Mouse (Mus musculus) lung, postnatal 0 days (tissue): ENCODE measurements around the gene Rps3. TPM values are rescaled to one million over a fixed set of nuclear protein-coding genes. Genes with fewer than 3 reads are reported as not detected.
A peak's percentile ranks its signal among the peaks of the same experiment; 100 is the strongest.

Experiments used
- ATAC-seq: fragments of 200-750 bp; cut with Nextera tagmentation; 2 replicates; pipeline ENCODE4 v1.8.0; 2017; ENCODE audit warnings: moderate library complexity
- DNase-seq: peaks from one replicate; pipeline ENCODE4 v3.0.0-alpha.2; 2016; ENCODE audit warnings: low spot score
- H3K27ac ChIP-seq: fragments of 300-500 bp; sonication (generic); 2 replicates; pipeline ENCODE4 v1.5.1; 2014; ENCODE audit warnings: antibody characterized with exemption, mild to moderate bottlenecking, low read length, mixed read lengths
- H3K27me3 ChIP-seq: fragments of 300-500 bp; sonication (generic); replicated peaks from 2 replicates; pipeline ENCODE4 v1.6.1; 2014; ENCODE audit warnings: low read length, mixed read lengths; ENCODE audit not compliant: insufficient read depth
- H3K36me3 ChIP-seq: fragments of 300-500 bp; sonication (generic); 2 replicates; pipeline ENCODE4 v1.6.1; 2014; ENCODE audit warnings: low read length, mixed read lengths; ENCODE audit not compliant: insufficient read depth
- H3K4me1 ChIP-seq: fragments of 300-500 bp; sonication (generic); 2 replicates; pipeline ENCODE4 v1.6.1; 2014; ENCODE audit warnings: antibody characterized with exemption, low read depth, low read length, mixed read lengths; ENCODE audit not compliant: insufficient read depth
- H3K4me2 ChIP-seq: fragments of 300-500 bp; sonication (generic); replicated peaks from 2 replicates; pipeline ENCODE4 v1.6.1; 2014; ENCODE audit warnings: low read depth, mild to moderate bottlenecking, low read length, moderate library complexity, mixed read lengths
- H3K4me3 ChIP-seq: fragments of 300-500 bp; sonication (generic); 2 replicates; pipeline ENCODE4 v1.5.1; 2014; ENCODE audit warnings: low read depth, low read length
- H3K9ac ChIP-seq: fragments of 300-500 bp; sonication (generic); replicated peaks from 2 replicates; pipeline ENCODE4 v1.6.1; 2014; ENCODE audit warnings: low read depth, mild to moderate bottlenecking
- H3K9me3 ChIP-seq: fragments of 300-500 bp; sonication (generic); 2 replicates; pipeline ENCODE4 v1.6.1; 2016; ENCODE audit warnings: low read length, mixed read lengths
- CTCF ChIP-seq: IDR thresholded peaks from 2 replicates; pipeline ENCODE4 v1.5.1; 2016; ENCODE audit warnings: antibody characterized with exemption, mild to moderate bottlenecking
- EP300 ChIP-seq: IDR thresholded peaks from 2 replicates; pipeline ENCODE4 v1.6.1; 2016; ENCODE audit warnings: antibody characterized with exemption, mild to moderate bottlenecking, control low read depth
- WGBS: fragments of 180-500 bp; shearing (Covaris S2); extraction: QIAGEN DNeasy Blood & Tissue Kit; methylation state at CpG from one replicate; pipeline ENCODE4 v1.1.7; 2014; 5-methylcytosine and 5-hydroxymethylcytosine counted together
- polyA plus RNA-seq: library from polyadenylated mRNA; unstranded; fragments of >200 nt; fragmentation: Nextera tagmentation; extraction: Ambion mirVana; gene quantifications from 2 replicates; pipeline ENCODE4 v1.2.1, GENCODE M21; 2015

The Rps3 gene
- polyA plus RNA-seq, 1 experiment from 2014 or later, result 625 TPM

DNA sequence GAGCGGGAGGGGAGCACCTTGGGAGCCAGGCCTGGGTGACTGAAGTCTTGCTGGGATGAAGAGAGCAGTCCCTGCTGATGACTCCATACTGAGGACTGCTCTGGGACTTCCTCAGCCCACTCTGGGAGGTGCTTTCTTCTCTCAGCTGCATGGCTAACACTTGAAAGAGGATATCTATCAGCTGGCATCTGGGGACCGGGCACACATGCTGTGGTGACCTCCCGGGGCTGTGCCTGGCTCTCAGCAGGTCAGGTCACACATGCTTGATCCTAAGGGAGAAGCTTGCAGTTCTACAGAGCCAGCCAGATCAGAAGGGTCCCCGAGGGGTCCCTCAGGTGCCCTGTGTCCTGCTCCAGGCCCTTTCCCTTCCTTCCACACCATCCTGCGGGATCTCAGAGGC, 40.4 kb downstream of the Rps3 start:
- H3K4me1 ChIP-seq, result peaks cover 12% of the 10 kb centered on the region
- no peak overlapping the region for H3K4me3 ChIP-seq
- ATAC-seq, result no peak
- H3K9ac ChIP-seq, result no peak overlapping the region
- H3K27me3 ChIP-seq, result no peaks in the 10 kb centered on the region
- H3K36me3 ChIP-seq, result 0 out of 2 replicates have a peak, but pooled peaks cover 2% of the 10 kb centered on the region
- DNase-seq, result no peak
- H3K9me3 ChIP-seq, result no peaks in the 10 kb centered on the region
- H3K27ac ChIP-seq, result no peak overlapping the region
- H3K4me2 ChIP-seq, result no peak overlapping the region
- 61% methylated on average over 5 of the region's 5 CpGs for WGBS
- no peak for TF ChIP-seq EP300
- TF ChIP-seq CTCF, result no peak

DNA sequence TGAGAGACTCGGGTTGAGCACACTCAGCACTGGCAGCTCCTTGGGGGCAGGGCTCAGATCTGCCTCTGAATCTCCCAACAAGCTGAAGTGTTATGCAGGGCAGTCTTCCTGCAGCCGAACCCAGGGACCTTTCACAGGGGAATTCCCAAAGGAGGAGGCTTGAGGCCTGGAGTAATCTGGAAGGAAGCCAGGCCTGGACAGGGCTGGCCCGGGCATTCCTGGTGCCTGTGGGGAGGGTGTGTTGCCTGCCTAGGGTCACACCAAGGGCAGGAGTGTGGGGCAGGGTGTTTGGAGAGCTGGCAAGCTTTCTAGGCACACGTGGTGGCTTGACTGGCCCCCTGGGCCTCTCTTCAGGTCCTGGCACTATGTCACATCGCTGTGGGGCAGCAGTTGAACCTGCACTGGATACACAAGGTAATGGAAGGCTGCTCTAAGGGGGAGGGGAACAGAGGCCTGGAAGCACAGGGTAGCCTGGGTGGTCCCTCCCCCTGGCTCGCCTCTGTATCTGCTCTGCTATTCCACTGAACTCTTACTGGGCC, 41.9 kb downstream of the Rps3 start:
- peaks cover 12% of the 10 kb centered on the region for H3K4me1 ChIP-seq
- peak overlapping the region; percentile 6; the same call in 1 of the 2 replicates for H3K27ac ChIP-seq
- no peak overlapping the region for H3K9ac ChIP-seq
- H3K36me3 ChIP-seq, result no peaks in the 10 kb centered on the region
- DNase-seq (peak; percentile 93), ATAC-seq (peak; percentile 96)
- no peaks in the 10 kb centered on the region for H3K27me3 ChIP-seq
- H3K4me3 ChIP-seq, result no peak overlapping the region
- TF ChIP-seq EP300, result peak; percentile 53; the same call in 1 of the 2 replicates
- TF ChIP-seq CTCF, result no peak
- 6% methylated on average over 6 of the region's 6 CpGs for WGBS
- H3K4me2 ChIP-seq, result no peak overlapping the region
- H3K9me3 ChIP-seq, result no peaks in the 10 kb centered on the region

DNA sequence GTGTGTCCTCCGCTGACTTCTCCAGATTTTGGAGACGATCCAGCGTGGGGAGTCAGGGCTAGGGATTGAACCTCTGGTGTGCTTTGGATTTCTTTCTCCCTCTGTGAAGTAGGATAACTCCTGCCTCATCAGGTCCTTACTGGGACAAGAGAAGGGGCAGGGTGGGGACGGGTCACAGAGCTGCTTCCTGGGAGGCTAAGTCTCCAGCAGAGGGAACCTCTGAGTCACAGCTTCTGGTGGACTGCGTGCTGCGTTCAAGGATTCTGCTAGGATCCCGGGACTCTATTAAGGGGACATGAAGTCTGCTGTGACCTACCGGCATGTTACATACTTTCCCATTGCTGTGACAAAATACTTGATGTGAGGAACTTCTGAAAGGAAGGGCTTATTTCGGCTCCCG, 44.7 kb downstream of the Rps3 start:
- H3K4me1 ChIP-seq, result peaks cover 12% of the 10 kb centered on the region
- TF ChIP-seq EP300 (no peak), CTCF (peak; percentile 50)
- DNase-seq (no peak), ATAC-seq (no peak)
- no peak overlapping the region for H3K9ac ChIP-seq
- WGBS, result 65% methylated on average over 10 of the region's 10 CpGs
- no peak overlapping the region for H3K4me3 ChIP-seq
- no peaks in the 10 kb centered on the region for H3K9me3 ChIP-seq
- no peak overlapping the region for H3K4me2 ChIP-seq
- H3K36me3 ChIP-seq, result no peaks in the 10 kb centered on the region
- H3K27ac ChIP-seq, result no peak overlapping the region
- no peaks in the 10 kb centered on the region for H3K27me3 ChIP-seq

DNA sequence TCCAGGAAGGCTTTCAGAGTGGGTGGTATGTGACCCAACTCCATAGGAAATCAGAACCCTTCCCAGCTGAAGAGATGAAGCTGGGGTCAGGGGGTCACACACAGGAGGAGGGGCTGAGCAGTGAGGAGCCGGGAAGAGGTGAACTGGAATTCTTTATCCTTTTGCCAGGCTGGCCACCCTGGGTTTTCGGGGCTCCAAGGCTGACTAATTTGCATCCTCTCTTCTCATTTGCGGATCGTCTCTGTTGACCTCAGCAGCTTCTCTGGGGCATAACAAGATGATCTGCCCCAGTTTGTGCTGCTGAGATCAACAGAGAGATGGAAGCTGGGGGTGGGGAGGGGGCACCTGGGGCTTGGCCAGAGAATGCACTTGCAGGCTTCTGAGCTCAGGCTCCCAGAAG, 47.0 kb downstream of the Rps3 start:
- no peak for DNase-seq
- TF ChIP-seq CTCF (no peak), EP300 (no peak)
- no peak overlapping the region for H3K9ac ChIP-seq
- ATAC-seq, result no peak
- H3K4me3 ChIP-seq, result no peak overlapping the region
- H3K4me1 ChIP-seq, result peaks cover 6% of the 10 kb centered on the region
- no peak overlapping the region for H3K4me2 ChIP-seq
- H3K9me3 ChIP-seq, result no peaks in the 10 kb centered on the region
- H3K27me3 ChIP-seq, result no peaks in the 10 kb centered on the region
- no peaks in the 10 kb centered on the region for H3K36me3 ChIP-seq
- H3K27ac ChIP-seq, result no peak overlapping the region
- 56% methylated on average over 4 of the region's 4 CpGs for WGBS

DNA sequence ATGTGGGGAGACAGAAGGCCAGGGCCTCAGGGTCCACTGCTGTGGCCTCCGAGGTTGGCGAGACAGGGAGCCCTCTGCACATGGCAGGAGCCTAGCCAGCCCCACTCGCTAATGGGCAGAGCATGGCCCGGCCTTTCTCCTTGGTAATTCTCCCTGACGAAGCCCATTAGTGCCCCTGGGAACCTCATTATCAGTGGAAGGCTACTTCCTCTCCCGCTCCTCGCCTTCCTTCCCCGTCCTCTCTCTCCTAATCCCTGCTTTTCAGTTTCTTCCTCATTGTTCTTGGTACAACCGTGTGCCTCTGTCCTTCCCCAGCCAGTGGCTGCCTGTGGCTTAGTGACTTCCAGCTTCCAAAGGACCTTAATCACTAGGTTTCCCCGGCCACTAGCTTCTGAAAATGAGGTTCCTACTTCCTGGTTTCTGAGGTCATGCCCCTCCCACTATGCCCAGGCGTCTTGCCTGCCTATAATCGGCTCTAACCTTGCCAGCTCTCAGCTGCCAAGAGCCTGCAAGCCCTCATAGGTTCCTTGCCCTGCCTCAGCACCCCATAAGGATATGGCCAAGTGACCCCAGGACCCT, 48.8 kb downstream of the Rps3 start:
- no peak overlapping the region for H3K9ac ChIP-seq
- WGBS, result 55% methylated on average over 12 of the region's 12 CpGs
- peak; percentile 12; the same call in 1 of the 2 replicates for ATAC-seq

DNA sequence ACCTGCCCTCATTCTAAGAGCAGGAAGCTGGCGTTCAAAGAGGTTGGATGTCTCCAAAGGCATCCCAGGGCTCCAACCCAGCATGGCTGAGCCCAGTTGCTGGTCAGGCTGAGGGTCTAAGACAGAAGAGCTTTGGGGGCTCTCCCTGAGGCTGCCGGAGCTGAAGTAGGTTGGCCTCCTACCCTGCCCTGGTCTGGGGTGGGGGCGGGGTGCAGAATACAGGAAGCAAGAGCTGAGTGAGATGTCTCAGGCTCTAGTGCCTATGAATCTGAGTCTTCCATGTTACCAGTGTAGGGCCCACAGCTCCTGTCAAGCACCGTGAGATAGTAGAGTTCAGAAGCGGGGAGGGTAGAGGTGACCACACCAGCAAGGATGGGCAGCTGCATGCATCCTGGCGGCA, 50.7 kb downstream of the Rps3 start:
- H3K9ac ChIP-seq, result no peak overlapping the region
- no peak overlapping the region for H3K4me2 ChIP-seq
- no peaks in the 10 kb centered on the region for H3K27me3 ChIP-seq
- H3K4me3 ChIP-seq, result no peak overlapping the region
- no peak for TF ChIP-seq EP300
- TF ChIP-seq CTCF, result no peak
- 88% methylated on average over 6 of the region's 6 CpGs for WGBS
- ATAC-seq (no peak), DNase-seq (no peak)
- no peaks in the 10 kb centered on the region for H3K4me1 ChIP-seq
- H3K27ac ChIP-seq, result no peak overlapping the region
- no peaks in the 10 kb centered on the region for H3K36me3 ChIP-seq
- no peaks in the 10 kb centered on the region for H3K9me3 ChIP-seq

More for the DNA sequence above, 48.8 kb downstream of the Rps3 start:
- Histone ChIP-seq H3K4me3 (no peak overlapping the region), H3K4me1 (no peaks in the 10 kb centered on the region), H3K27ac (no peak overlapping the region), H3K9me3 (no peaks in the 10 kb centered on the region), H3K36me3 (no peaks in the 10 kb centered on the region), H3K4me2 (no peak overlapping the region), H3K27me3 (no peaks in the 10 kb centered on the region)
- TF ChIP-seq EP300, result no peak
- no peak for TF ChIP-seq CTCF
- DNase-seq, result peak; percentile 53
